ENCODE assay signal across 8 mouse cellular contexts in genomic region chr19:57403700-57404501, GRCm38 (mm10). TPM values are rescaled to one million over a fixed set of nuclear protein-coding genes. Genes with fewer than 3 reads are reported as not detected.
DNase-seq lines count a peak whose midpoint lies in the region; ATAC-seq lines count a peak whose summit lies in the region.

No protein-coding gene starts in this region.

- peak; percentile 84 for DNase-seq in NIH3T3 (ENCODE audit: low read depth)
- peak; percentile 92 to 95 for DNase-seq in cerebellum, postnatal 10 days
- peak; percentile 83 for DNase-seq in gastrocnemius, adult 18-20 months (ENCODE audit: low spot score)
- DNase-seq in layer of hippocampus, postnatal 36 days, result peak; percentile 47 to 60
- peak; percentile 89 for DNase-seq in lung, postnatal 36 days
- DNase-seq in retina, postnatal 1 day, result peak; percentile 92
- DNase-seq in thymus, postnatal 4 days, result peak; percentile 89

- H3K4me2 ChIP-seq in hindbrain, embryonic 15.5 days, result peak overlapping the region; percentile 39

- H3K9me3 ChIP-seq in hindbrain, embryonic 15.5 days, result no peaks in the 10 kb centered on the region

- no peaks in the 10 kb centered on the region for H3K27me3 ChIP-seq in hindbrain, embryonic 15.5 days

- no peak for ATAC-seq in hindbrain, embryonic 15.5 days (ENCODE audit: low FRiP score, low read depth)

- H3K4me1 ChIP-seq in hindbrain, embryonic 15.5 days (replicated peaks), result peaks cover 10% of the 10 kb centered on the region

- 0 out of 2 replicates have a peak overlapping the region, but pooled peaks have one; percentile 5 for H3K4me3 ChIP-seq in hindbrain, embryonic 15.5 days

- no peaks in the 10 kb centered on the region for H3K36me3 ChIP-seq in hindbrain, embryonic 15.5 days

- no peak overlapping the region for H3K9ac ChIP-seq in hindbrain, embryonic 15.5 days

- WGBS in hindbrain, embryonic 15.5 days, result 14% methylated on average over 24 of the region's 24 CpGs

- no peak overlapping the region for H3K27ac ChIP-seq in hindbrain, embryonic 15.5 days (replicated peaks)

RNA-seq across cellular contexts. Expression of gene Fam160b1, which starts 43.4 kb away (rescaled TPM):
- 1 to 10 TPM; 8.8 to 9.7 TPM for total RNA-seq in gastrocnemius, adult 18-20 months (2021)
- 12.1 and 12.7 TPM in 2 replicates for polyA plus RNA-seq in hindbrain, embryonic 15.5 days (2015; fragmentation: Nextera tagmentation; extraction: Ambion mirVana)
- 10 to 100 TPM; 23.3 to 25.0 TPM for total RNA-seq in layer of hippocampus, postnatal 36 days (2021)

RNA-seq across cellular contexts. Expression of gene Trub1, which starts 48.8 kb away (rescaled TPM):
- total RNA-seq in gastrocnemius, adult 18-20 months (2021), result 1 to 10 TPM; 4.1 to 5.1 TPM
- polyA plus RNA-seq in hindbrain, embryonic 15.5 days (2015; fragmentation: Nextera tagmentation; extraction: Ambion mirVana), result 12.2 and 12.7 TPM in 2 replicates
- 10 to 100 TPM; 18.0 to 18.5 TPM for total RNA-seq in layer of hippocampus, postnatal 36 days (2021)
